Mouse (Mus musculus) CD4-positive helper T cell, adult 2 months (primary cell): Measurements from ENCODE around the gene Bglap3.

Experiments
- DNase-seq: peaks from one replicate; pipeline ENCODE4 v3.0.0-alpha.2; 2012; ENCODE audit warnings: low read depth, missing footprints, low spot score

Bglap3 gene

DNA sequence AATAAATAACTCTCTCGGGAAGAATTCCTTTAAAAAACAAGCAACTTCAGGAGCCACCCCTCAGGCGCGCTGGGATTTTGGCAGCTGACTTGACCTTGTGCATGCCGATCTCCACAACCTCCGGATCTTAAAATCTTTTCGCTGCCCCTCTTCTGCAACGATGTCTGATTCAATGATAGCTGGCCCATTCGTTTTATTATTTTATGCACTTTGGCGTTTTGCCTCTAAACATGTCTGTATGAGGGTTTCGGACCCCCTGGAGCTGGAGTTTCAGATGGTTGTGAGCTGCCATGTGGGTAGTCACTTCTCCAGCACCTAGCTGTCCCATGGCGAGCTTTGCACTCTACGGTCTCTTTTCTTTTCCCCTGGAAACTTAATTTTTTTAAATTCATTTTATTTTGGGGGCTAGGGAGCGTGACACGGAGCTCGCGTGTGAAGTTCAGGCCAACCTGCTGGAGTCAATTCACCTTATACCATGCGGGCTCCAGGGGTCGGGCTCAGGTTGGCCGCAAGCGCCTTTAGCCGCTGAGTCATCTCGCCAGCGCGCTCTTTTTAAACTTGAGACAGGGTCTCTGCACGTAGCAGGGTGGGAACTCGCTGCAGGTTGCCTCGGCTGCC is 37.0 kb downstream of the Bglap3 start:
- DNase-seq = no peak

GRCm38 (mm10) chr3:88334902-88335435 is 37.6 kb downstream of the Bglap3 start:
- no peak for DNase-seq

DNA sequence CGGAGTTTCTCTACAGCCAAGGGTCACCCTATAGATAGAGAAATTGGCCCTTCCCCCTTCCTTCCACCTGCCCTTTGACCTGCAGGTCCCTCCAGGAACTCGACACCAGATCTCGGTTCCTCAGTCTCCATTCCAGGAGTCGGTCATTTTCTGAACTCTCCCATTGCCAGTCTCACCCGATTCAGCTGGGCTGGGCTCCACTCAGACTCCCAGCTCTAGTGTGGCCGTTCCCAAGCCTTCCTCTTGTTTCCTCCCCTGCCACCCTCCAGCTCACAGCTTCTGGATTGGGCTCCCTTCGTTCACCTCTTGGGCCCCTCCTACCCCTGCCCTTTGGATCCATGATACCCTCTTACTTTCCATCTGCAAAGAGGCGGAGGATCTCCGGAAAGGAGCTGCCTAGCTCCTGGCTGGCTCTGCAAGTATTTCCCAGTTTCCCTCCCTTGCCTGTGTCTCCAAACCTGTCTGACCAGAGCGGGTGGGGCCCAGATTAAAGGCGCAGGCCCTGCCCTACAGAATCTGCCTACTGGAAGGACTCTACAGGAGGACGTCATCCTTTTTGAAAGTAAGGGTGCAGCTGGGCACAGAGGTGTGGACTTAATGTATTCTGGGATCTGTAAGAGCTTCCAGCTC is 38.4 kb downstream of the Bglap3 start:
- no peak for DNase-seq

DNA sequence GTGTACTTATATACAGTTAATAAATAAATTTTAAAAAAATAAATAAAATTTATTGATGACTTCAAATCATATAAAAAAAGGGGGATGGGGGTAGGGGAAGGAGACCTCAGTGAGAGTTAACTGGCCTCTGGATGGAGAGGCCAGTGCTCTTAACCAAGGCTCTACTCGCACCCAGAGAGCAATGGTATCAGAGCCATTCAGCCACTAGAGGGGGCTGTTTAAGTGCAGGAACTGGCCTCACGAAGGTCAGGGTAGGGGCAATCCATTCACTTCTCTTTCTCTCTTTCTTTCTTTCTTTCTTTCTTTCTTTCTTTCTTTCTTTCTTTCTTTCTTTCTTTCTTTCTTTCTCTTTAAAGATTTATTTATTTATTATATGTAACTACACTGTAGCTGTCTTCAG is 41.3 kb downstream of the Bglap3 start:
- peak; percentile 62 for DNase-seq

DNA sequence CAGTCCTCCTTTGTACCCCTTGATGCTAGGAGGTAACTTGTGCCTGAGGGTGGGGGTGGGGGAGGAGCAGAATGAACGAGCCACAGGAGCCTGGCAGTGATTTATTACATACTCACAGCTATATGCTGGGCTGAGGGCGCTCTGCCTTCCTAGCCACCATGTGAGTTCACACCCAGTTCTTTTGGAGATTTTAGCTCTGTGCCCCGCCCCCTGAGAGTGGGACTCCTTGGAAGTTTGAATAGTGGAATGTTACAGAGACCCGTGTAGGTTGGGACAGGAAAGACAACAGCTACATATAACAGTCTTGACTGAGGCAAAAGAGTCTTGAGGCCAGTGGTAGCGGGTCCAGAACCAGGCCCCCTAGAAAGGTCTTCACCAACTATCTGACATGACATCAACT is 43.6 kb downstream of the Bglap3 start:
- DNase-seq = no peak

DNA sequence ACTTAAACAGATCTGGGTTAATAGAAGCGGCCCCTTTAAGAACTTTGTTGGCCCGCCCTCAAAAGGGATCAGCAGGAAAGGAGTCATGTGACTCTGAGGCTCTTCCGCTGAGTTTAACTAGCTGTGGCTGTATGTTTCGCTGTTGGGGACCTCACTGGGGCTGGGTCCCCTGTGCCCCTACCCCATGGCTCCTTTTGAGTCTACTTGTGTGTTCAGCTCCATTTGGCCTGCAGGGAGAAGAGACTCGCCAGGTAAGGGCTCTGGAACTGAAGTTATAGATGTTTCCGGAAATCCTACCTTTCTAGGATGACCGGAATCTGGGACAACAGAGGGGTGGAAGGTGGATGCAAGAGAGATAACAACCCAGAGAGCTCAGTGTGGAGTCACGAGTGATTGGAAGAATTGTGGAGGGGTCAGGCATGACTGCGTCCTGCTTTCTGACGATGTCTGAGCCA is 47.6 kb downstream of the Bglap3 start, which contains the start of gene Glmp:
TSS of gene Glmp (plus strand) at position 73 of the 455 bp plus-strand sequence.
- peak; percentile 74 for DNase-seq
